Mouse (Mus musculus): ENCODE results near the gene Timm17a. TPM values are rescaled to one million over a fixed set of nuclear protein-coding genes. Genes with fewer than 3 reads are reported as not detected.
A peak's percentile ranks its signal among the peaks of the same experiment; 100 is the strongest.

The Timm17a gene
- polyA plus RNA-seq, 2 experiments, result 26.0 to 136 TPM

DNA sequence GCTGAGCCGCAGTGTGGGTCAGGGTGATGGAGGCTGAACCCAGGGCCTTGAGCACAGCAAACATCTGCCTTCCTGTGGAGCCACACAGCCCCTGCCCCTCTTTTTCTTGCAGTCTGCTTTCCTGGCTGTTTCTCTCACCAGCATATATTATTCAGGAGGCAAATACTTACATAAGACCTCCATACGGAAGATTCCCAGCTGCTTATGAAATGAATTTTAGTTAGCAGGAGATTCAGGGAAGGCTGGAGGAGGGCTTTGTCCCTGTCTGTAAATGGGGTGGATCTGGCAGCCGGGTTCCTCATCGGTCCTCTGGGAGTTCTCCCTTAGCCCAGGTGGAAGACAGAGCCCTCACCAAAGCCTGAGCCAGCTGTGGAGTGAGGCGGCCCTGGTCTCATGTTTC, 14.8 kb upstream of the Timm17a start:
- Histone ChIP-seq H3K4me1 (replicated peaks; ENCODE audit: control insufficient read depth in 2 of 2, insufficient read depth in 2 of 2, low read length in 1 of 2) (no peaks in the 10 kb centered on the region), H3K4me2 (ENCODE audit: low read depth) (no peak overlapping the region), H3K9me3 (ENCODE audit: control insufficient read depth, low read length) (no peaks in the 10 kb centered on the region), H3K9ac (replicated peaks) (no peak overlapping the region), H3K27ac (no peak overlapping the region), H3K27me3 (ENCODE audit: control insufficient read depth, insufficient read depth, low read length) (no peaks in the 10 kb centered on the region), H3K4me3 (ENCODE audit: insufficient read depth in 1 of 2, low read depth in 2 of 2, low read length in 2 of 2) (no peak overlapping the region), H3K36me3 (replicated peaks; ENCODE audit: control insufficient read depth, insufficient read depth, low read depth) (no peaks in the 10 kb centered on the region)
- no peak for ATAC-seq (ENCODE audit: insufficient read depth)
- no peak for DNase-seq (ENCODE audit: low read depth in 3 of 3, low spot score in 3 of 3)
- WGBS (ENCODE audit: insufficient replicate concordance), result 57% methylated on average over 5 of the region's 5 CpGs
- no peak for TF ChIP-seq CTCF (IDR thresholded peaks at IDR 0.05; ENCODE audit: low read depth)
- no peak for TF ChIP-seq EP300 (IDR thresholded peaks at IDR 0.05; ENCODE audit: low read depth)

DNA sequence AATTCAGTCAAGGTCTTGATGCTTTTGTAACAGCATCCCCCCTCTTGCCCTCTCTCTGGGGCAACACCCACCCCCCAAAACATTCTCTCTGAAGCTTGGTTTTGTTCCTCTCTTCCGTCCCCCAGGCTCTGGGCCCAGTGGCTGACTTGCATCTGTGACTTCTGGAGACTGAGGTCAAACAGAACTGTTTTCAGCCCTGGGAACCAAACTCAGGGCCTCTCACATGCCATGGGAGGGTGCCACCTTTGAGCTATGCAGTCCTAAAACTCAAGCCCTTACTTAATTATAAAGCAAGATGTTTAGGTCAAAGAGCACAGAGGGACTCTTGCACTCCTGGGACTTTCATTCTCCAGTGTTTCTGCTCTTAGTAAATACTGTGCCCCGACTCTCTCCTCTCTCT, 12.4 kb upstream of the Timm17a start:
- DNase-seq (ENCODE audit: low read depth in 3 of 3, low spot score in 3 of 3), result no peak
- H3K9me3 ChIP-seq (ENCODE audit: control insufficient read depth, low read length), result no peaks in the 10 kb centered on the region
- no peak overlapping the region for H3K4me3 ChIP-seq (ENCODE audit: insufficient read depth in 1 of 2, low read depth in 2 of 2, low read length in 2 of 2)
- WGBS (ENCODE audit: insufficient replicate concordance), result 57% methylated on average over 2 of the region's 2 CpGs
- H3K36me3 ChIP-seq (replicated peaks; ENCODE audit: control insufficient read depth, insufficient read depth, low read depth), result no peaks in the 10 kb centered on the region
- no peak overlapping the region for H3K27ac ChIP-seq
- no peaks in the 10 kb centered on the region for H3K27me3 ChIP-seq (ENCODE audit: control insufficient read depth, insufficient read depth, low read length)
- H3K4me1 ChIP-seq (replicated peaks; ENCODE audit: control insufficient read depth in 2 of 2, insufficient read depth in 2 of 2, low read length in 1 of 2), result no peaks in the 10 kb centered on the region
- H3K4me2 ChIP-seq (ENCODE audit: low read depth), result no peak overlapping the region
- H3K9ac ChIP-seq (replicated peaks), result no peak overlapping the region
- no peak for ATAC-seq (ENCODE audit: insufficient read depth)
- no peak for TF ChIP-seq CTCF (IDR thresholded peaks at IDR 0.05; ENCODE audit: low read depth)
- no peak for TF ChIP-seq EP300 (IDR thresholded peaks at IDR 0.05; ENCODE audit: low read depth)

DNA sequence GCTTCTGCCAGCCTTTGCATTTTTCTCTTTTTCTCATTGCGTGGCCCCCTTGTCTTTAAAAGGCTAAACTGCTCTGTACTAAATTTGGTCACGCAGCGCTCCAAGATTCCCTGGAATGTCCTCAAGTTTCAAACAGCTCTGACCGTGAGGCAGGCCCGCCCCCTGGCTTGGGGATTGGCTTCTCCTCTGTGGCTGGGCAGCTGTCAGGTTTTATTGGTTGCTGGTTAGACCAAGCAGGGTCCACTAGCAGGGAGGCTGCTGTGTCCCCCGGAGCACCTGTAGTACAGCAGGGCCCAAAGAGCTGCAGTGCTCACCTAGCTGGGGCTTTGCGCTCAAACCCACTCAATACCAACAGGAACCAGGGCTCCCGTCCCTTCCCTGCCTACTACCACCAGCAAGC, 11.0 kb upstream of the Timm17a start, which contains the start of gene Lmod1:
TSS of gene Lmod1 (plus strand) at position 237 of the 400 bp plus-strand sequence.
- no peak within 1 kb of the TSS for H3K9ac ChIP-seq (replicated peaks)
- H3K27me3 ChIP-seq (ENCODE audit: control insufficient read depth, insufficient read depth, low read length), result no peaks in the 10 kb centered on the region
- WGBS (ENCODE audit: insufficient replicate concordance), result 35% methylated on average over 8 of the region's 8 CpGs
- H3K4me3 ChIP-seq (ENCODE audit: insufficient read depth in 1 of 2, low read depth in 2 of 2, low read length in 2 of 2), result no peak within 1 kb of the TSS
- no peaks in the 10 kb centered on the region for H3K4me1 ChIP-seq (replicated peaks; ENCODE audit: control insufficient read depth in 2 of 2, insufficient read depth in 2 of 2, low read length in 1 of 2)
- H3K27ac ChIP-seq, result no peak within 1 kb of the TSS
- ATAC-seq (ENCODE audit: insufficient read depth) (no peak), DNase-seq (ENCODE audit: low read depth in 3 of 3, low spot score in 3 of 3) (no peak)
- no peak for TF ChIP-seq EP300 (IDR thresholded peaks at IDR 0.05; ENCODE audit: low read depth)
- TF ChIP-seq CTCF (IDR thresholded peaks at IDR 0.05; ENCODE audit: low read depth), result no peak
- H3K9me3 ChIP-seq (ENCODE audit: control insufficient read depth, low read length), result no peaks in the 10 kb centered on the region
- H3K36me3 ChIP-seq (replicated peaks; ENCODE audit: control insufficient read depth, insufficient read depth, low read depth), result no peaks in the 10 kb centered on the region
- no peak within 1 kb of the TSS for H3K4me2 ChIP-seq (ENCODE audit: low read depth)

DNA sequence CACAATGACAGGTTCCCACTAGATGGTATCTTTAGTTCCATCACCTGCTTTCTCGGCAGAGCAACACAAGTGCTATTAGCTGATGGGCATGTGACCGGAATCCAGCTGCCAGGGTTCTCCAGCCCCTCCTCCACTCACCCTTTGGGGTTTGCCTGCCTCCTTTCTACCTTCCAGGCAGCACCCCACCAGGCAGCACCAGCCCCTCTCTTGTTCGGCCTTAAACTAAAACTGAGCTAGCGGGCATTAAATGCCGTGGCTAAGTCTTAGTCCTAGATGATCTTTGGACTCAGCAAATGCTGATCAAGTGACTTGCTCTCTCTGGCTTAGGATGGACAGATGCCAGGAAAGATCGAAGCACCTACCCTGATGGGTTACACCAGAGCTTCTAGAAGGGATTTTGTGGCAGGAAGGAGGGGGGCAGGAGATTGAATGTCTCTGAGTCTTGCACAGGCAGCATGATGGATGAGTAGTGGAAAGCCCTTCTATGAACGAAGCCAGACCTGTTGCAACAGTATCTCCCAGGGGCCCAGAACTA, 9.9 kb upstream of the Timm17a start:
- Histone ChIP-seq H3K27ac (no peak overlapping the region), H3K4me2 (ENCODE audit: low read depth) (no peak overlapping the region)
- no peak for ATAC-seq (ENCODE audit: insufficient read depth)

GRCm38 (mm10) chr1:135312201-135312600, 1.4 kb downstream of the Timm17a start:
- TF ChIP-seq EP300 (IDR thresholded peaks at IDR 0.05; ENCODE audit: low read depth), result no peak
- no peak for ATAC-seq (ENCODE audit: insufficient read depth)
- Histone ChIP-seq H3K4me3 (ENCODE audit: insufficient read depth in 1 of 2, low read depth in 2 of 2, low read length in 2 of 2) (peak overlapping the region; percentile 72 to 91), H3K27ac (no peak overlapping the region), H3K27me3 (ENCODE audit: control insufficient read depth, insufficient read depth, low read length) (no peaks in the 10 kb centered on the region), H3K4me2 (ENCODE audit: low read depth) (peak overlapping the region; percentile 94), H3K4me1 (replicated peaks; ENCODE audit: control insufficient read depth in 2 of 2, insufficient read depth in 2 of 2, low read length in 1 of 2) (peaks cover 10 to 15% of the 10 kb centered on the region in 2 experiments; a peak in 3 of 4 replicates), H3K9me3 (ENCODE audit: control insufficient read depth, low read length) (no peaks in the 10 kb centered on the region), H3K9ac (replicated peaks) (peak overlapping the region; percentile 90), H3K36me3 (replicated peaks; ENCODE audit: control insufficient read depth, insufficient read depth, low read depth) (peaks cover 15% of the 10 kb centered on the region)
- no peak for DNase-seq (ENCODE audit: low read depth in 3 of 3, low spot score in 3 of 3)
- 79% methylated on average over 4 of the region's 4 CpGs for WGBS (ENCODE audit: insufficient replicate concordance)

More for the DNA sequence above, 9.9 kb upstream of the Timm17a start:
- H3K9ac ChIP-seq (replicated peaks), result no peak overlapping the region
- WGBS (ENCODE audit: insufficient replicate concordance), result 61% methylated on average over 7 of the region's 7 CpGs
- no peaks in the 10 kb centered on the region for H3K4me1 ChIP-seq (replicated peaks; ENCODE audit: control insufficient read depth in 2 of 2, insufficient read depth in 2 of 2, low read length in 1 of 2)
- no peak for DNase-seq (ENCODE audit: low read depth in 3 of 3, low spot score in 3 of 3)
- no peaks in the 10 kb centered on the region for H3K9me3 ChIP-seq (ENCODE audit: control insufficient read depth, low read length)
- no peak overlapping the region for H3K4me3 ChIP-seq (ENCODE audit: insufficient read depth in 1 of 2, low read depth in 2 of 2, low read length in 2 of 2)
- no peaks in the 10 kb centered on the region for H3K27me3 ChIP-seq (ENCODE audit: control insufficient read depth, insufficient read depth, low read length)
- TF ChIP-seq EP300 (IDR thresholded peaks at IDR 0.05; ENCODE audit: low read depth), result no peak
- TF ChIP-seq CTCF (IDR thresholded peaks at IDR 0.05; ENCODE audit: low read depth), result no peak
- no peaks in the 10 kb centered on the region for H3K36me3 ChIP-seq (replicated peaks; ENCODE audit: control insufficient read depth, insufficient read depth, low read depth)
